ENCODE assay signal across 17 mouse cellular contexts in genomic region chr5:39374199-39374598, GRCm38 (mm10).
DNase-seq lines count a peak whose midpoint lies in the region; ATAC-seq and TF ChIP-seq lines count a peak whose summit lies in the region.
"Had no signal": no experiment of that assay in that cellular context is flagged by ENCODE, and none has a peak within 500 bp of the region (broad histone marks: within the 10 kb centered on the region; RNA-seq: fewer than 3 reads in every experiment).

No protein-coding gene starts in this region.

- peaks cover 5% of the 10 kb centered on the region for H3K27me3 ChIP-seq in Patski
- H3K27me3 ChIP-seq: CH12.LX had no signal

- POLR2A ChIA-PET in Patski (lab: Charles Lee), result no interaction called here

- DNase-seq in Patski (ENCODE audit: low read depth, low spot score), result peak; percentile 54
- DNase-seq in adrenal gland, postnatal 14 days, result no peak
- DNase-seq: adrenal gland, adult 2 months; adrenal gland, adult 8-10 months; adrenal gland, postnatal 10 days; adrenal gland, postnatal 25 days; adrenal gland, postnatal 36 days; B cell, adult 2 months; cerebellum, adult 11 months; cerebellum, adult 11-12 months; cerebellum, adult 18-20 months; cerebellum, adult 2 months; cerebellum, adult 8-10 months; cerebellum, adult 9-10 months had no signal

- peak; percentile 67 for ATAC-seq in Patski
- ATAC-seq: activated CD4-positive, CD25-positive, alpha-beta regulatory T cell, adult 4 months; CD4-positive, CD25-positive, alpha-beta regulatory T cell, adult 4 months had no signal

- no peak for TF ChIP-seq CTCF in Patski (IDR thresholded peaks at IDR 0.05)

- CTCF ChIA-PET in Patski (lab: Charles Lee), result no interaction called here

- in situ Hi-C loops in Patski (cut with MboI; ENCODE audit: low pct_unique_long_range_greater_than_20kb), result no loop called here
